15 mouse cellular contexts compared by ENCODE assay signal in the genomic region with DNA sequence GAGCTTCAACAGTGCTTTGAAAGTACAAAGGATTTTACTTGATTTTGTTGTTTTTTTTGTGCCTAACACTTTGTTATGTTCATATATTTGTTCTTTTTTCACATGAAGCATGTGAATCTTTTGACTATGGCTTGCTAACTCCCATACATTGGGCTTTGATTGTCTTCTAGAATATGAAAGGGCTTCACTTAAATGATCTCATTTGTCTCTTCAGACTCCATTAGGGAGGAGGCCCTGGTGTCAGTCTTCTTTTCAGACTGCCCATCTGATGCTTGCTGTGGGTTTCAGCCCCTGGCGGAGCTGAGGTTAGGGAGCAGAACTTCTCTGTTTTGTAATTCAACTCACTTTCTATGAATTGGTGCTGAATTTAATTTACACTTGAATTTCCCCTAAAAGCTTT. TPM values are rescaled to one million over a fixed set of nuclear protein-coding genes. Genes with fewer than 3 reads are reported as not detected.
DNase-seq lines count a peak whose midpoint lies in the region; ATAC-seq and TF ChIP-seq lines count a peak whose summit lies in the region.
"Had no signal": no experiment of that assay in that cellular context is flagged by ENCODE, and none has a peak within 500 bp of the region (broad histone marks: within the 10 kb centered on the region; RNA-seq: fewer than 3 reads in every experiment).

No protein-coding gene starts in this region.

- WGBS in heart, postnatal 0 days, result 59% methylated on average over 1 of the region's 1 CpGs
- 51% methylated on average over 1 of the region's 1 CpGs for WGBS in heart, embryonic 11.5 days (ENCODE audit: insufficient replicate concordance)
- 35% methylated on average over 1 of the region's 1 CpGs for WGBS in forebrain, embryonic 10.5 days
- 10% methylated on average over 1 of the region's 1 CpGs for WGBS in hindbrain, embryonic 11.5 days
- WGBS in midbrain, postnatal 0 days, result 29% methylated on average over 1 of the region's 1 CpGs

- no peak for ATAC-seq in heart, postnatal 0 days (ENCODE audit: insufficient read depth, low read depth)
- no peak for ATAC-seq in heart, embryonic 11.5 days (replicated peaks; ENCODE audit: insufficient number of reproducible peaks, low FRiP score, low TSS enrichment)
- no peak for ATAC-seq in hindbrain, embryonic 11.5 days (ENCODE audit: low FRiP score)
- ATAC-seq in midbrain, postnatal 0 days (ENCODE audit: low FRiP score), result no peak
- ATAC-seq: CD4-positive, CD25-positive, alpha-beta regulatory T cell, adult 4 months; Patski had no signal

- H3K4me1 ChIP-seq in heart, postnatal 0 days (ENCODE audit: control insufficient read depth, insufficient read depth), result peaks cover 43% of the 10 kb centered on the region
- peaks cover 17% of the 10 kb centered on the region for H3K4me1 ChIP-seq in heart, embryonic 11.5 days (ENCODE audit: control insufficient read depth, insufficient read depth, low read length)
- H3K4me1 ChIP-seq in forebrain, embryonic 10.5 days, result peaks cover 73% of the 10 kb centered on the region
- H3K4me1 ChIP-seq in hindbrain, embryonic 11.5 days (replicated peaks; ENCODE audit: control insufficient read depth, insufficient read depth, low read length), result peaks cover 2% of the 10 kb centered on the region; the same call in 1 of the 2 replicates
- peaks cover 3% of the 10 kb centered on the region; the same call in 1 of the 2 replicates for H3K4me1 ChIP-seq in midbrain, postnatal 0 days (ENCODE audit: insufficient read depth, low read length)

- no peaks in the 10 kb centered on the region for H3K36me3 ChIP-seq in heart, postnatal 0 days (replicated peaks; ENCODE audit: control insufficient read depth, insufficient read depth, low read length)
- no peaks in the 10 kb centered on the region for H3K36me3 ChIP-seq in heart, embryonic 11.5 days (ENCODE audit: control insufficient read depth, insufficient read depth, low read length)
- no peaks in the 10 kb centered on the region for H3K36me3 ChIP-seq in forebrain, embryonic 10.5 days (replicated peaks)
- no peaks in the 10 kb centered on the region for H3K36me3 ChIP-seq in hindbrain, embryonic 11.5 days (ENCODE audit: control insufficient read depth, insufficient read depth, low read length)
- H3K36me3 ChIP-seq in midbrain, postnatal 0 days (ENCODE audit: insufficient read depth, low read length), result no peaks in the 10 kb centered on the region
- H3K36me3 ChIP-seq: limb, embryonic 12.5 days had no signal

- H3K4me2 ChIP-seq in heart, postnatal 0 days (ENCODE audit: low read depth, low read length), result peak overlapping the region; percentile 41; the same call in 1 of the 2 replicates
- no peak overlapping the region for H3K4me2 ChIP-seq in heart, embryonic 11.5 days
- H3K4me2 ChIP-seq in hindbrain, embryonic 11.5 days (replicated peaks; ENCODE audit: low read depth, low read length), result no peak overlapping the region; the same call in 1 of the 2 replicates
- peak overlapping the region; percentile 45 for H3K4me2 ChIP-seq in midbrain, postnatal 0 days (ENCODE audit: low read depth, low read length, poor library complexity, severe bottlenecking)
- H3K4me2 ChIP-seq: limb, embryonic 12.5 days had no signal

- H3K27me3 ChIP-seq in heart, postnatal 0 days (ENCODE audit: control insufficient read depth, insufficient read depth, low read length), result no peaks in the 10 kb centered on the region
- H3K27me3 ChIP-seq in heart, embryonic 11.5 days (ENCODE audit: control insufficient read depth, insufficient read depth, low read length), result no peaks in the 10 kb centered on the region
- no peaks in the 10 kb centered on the region for H3K27me3 ChIP-seq in forebrain, embryonic 10.5 days (ENCODE audit: poor library complexity, severe bottlenecking)
- H3K27me3 ChIP-seq in hindbrain, embryonic 11.5 days (ENCODE audit: control insufficient read depth, insufficient read depth, low read length), result no peaks in the 10 kb centered on the region
- no peaks in the 10 kb centered on the region for H3K27me3 ChIP-seq in midbrain, postnatal 0 days (ENCODE audit: insufficient read depth, low read length)
- H3K27me3 ChIP-seq: limb, embryonic 12.5 days; Patski had no signal

- no peaks in the 10 kb centered on the region for H3K9me3 ChIP-seq in heart, postnatal 0 days (replicated peaks; ENCODE audit: control insufficient read depth, low read length)
- H3K9me3 ChIP-seq in heart, embryonic 11.5 days (replicated peaks; ENCODE audit: control insufficient read depth, low read length), result no peaks in the 10 kb centered on the region
- no peaks in the 10 kb centered on the region for H3K9me3 ChIP-seq in forebrain, embryonic 10.5 days
- H3K9me3 ChIP-seq in hindbrain, embryonic 11.5 days (ENCODE audit: control insufficient read depth, low read length), result no peaks in the 10 kb centered on the region
- no peaks in the 10 kb centered on the region for H3K9me3 ChIP-seq in midbrain, postnatal 0 days (ENCODE audit: low read length)
- H3K9me3 ChIP-seq: limb, embryonic 12.5 days had no signal

- DNase-seq in heart, postnatal 0 days (ENCODE audit: low spot score), result no peak
- DNase-seq in forebrain, embryonic 10.5 days (ENCODE audit: extremely low spot score, low spot score), result no peak
- peak; percentile 38 for DNase-seq in hindbrain, embryonic 11.5 days (ENCODE audit: low spot score)
- no peak for DNase-seq in midbrain, postnatal 0 days (ENCODE audit: low spot score)
- no peak for DNase-seq in ovary, postnatal 10 days (ENCODE audit: low spot score)
- no peak for DNase-seq in adrenal gland, adult 2 months
- no peak for DNase-seq in cerebellum, postnatal 25 days
- DNase-seq: cerebellum, adult 11 months; heart, adult 11 months; kidney, adult 2 months; lung, adult 2 months had no signal

- no peak for TF ChIP-seq CTCF in heart, postnatal 0 days (IDR thresholded peaks at IDR 0.05; ENCODE audit: low read depth)
- no peak for TF ChIP-seq CTCF in midbrain, postnatal 0 days (IDR thresholded peaks at IDR 0.05)

- no peak for TF ChIP-seq EP300 in heart, postnatal 0 days (IDR thresholded peaks at IDR 0.05; ENCODE audit: low read depth)

- no peak overlapping the region for H3K9ac ChIP-seq in heart, postnatal 0 days (replicated peaks; ENCODE audit: low read depth, low read length)
- H3K9ac ChIP-seq in heart, embryonic 11.5 days (ENCODE audit: low read depth, low read length), result no peak overlapping the region
- H3K9ac ChIP-seq in hindbrain, embryonic 11.5 days (ENCODE audit: low read depth, low read length), result no peak overlapping the region
- H3K9ac ChIP-seq in midbrain, postnatal 0 days (replicated peaks; ENCODE audit: low read length, poor library complexity, severe bottlenecking), result no peak overlapping the region
- H3K9ac ChIP-seq: limb, embryonic 12.5 days had no signal

- H3K27ac ChIP-seq in heart, postnatal 0 days (ENCODE audit: low read depth), result no peak overlapping the region
- H3K27ac ChIP-seq in heart, embryonic 11.5 days (ENCODE audit: low read depth, low read length), result no peak overlapping the region
- no peak overlapping the region for H3K27ac ChIP-seq in forebrain, embryonic 10.5 days
- H3K27ac ChIP-seq in hindbrain, embryonic 11.5 days (ENCODE audit: low read depth, low read length), result no peak overlapping the region
- no peak overlapping the region for H3K27ac ChIP-seq in midbrain, postnatal 0 days (ENCODE audit: low read depth, low read length)
- H3K27ac ChIP-seq: limb, embryonic 12.5 days had no signal

- H3K4me3 ChIP-seq in heart, postnatal 0 days (ENCODE audit: low read depth, low read length), result no peak overlapping the region
- no peak overlapping the region for H3K4me3 ChIP-seq in heart, embryonic 11.5 days (ENCODE audit: low read depth, low read length)
- H3K4me3 ChIP-seq in forebrain, embryonic 10.5 days, result peak overlapping the region; percentile 23; the same call in 1 of the 2 replicates
- H3K4me3 ChIP-seq in hindbrain, embryonic 11.5 days (ENCODE audit: low read depth, low read length), result no peak overlapping the region
- H3K4me3 ChIP-seq in midbrain, postnatal 0 days (ENCODE audit: low read depth, low read length), result peak overlapping the region; percentile 9; the same call in 1 of the 2 replicates
- H3K4me3 ChIP-seq: limb, embryonic 12.5 days had no signal

RNA-seq across cellular contexts. Expression of a gene that starts 5.2 kb away (rescaled TPM):
- 15.2 and 17.8 TPM in 2 replicates for total RNA-seq in heart, postnatal 0 days (2014; rRNA removed; ENCODE audit: low replicate concordance)
- polyA plus RNA-seq in heart, postnatal 0 days (2015; fragmentation: Nextera tagmentation; extraction: Ambion mirVana), result 3.5 and 3.9 TPM in 2 replicates
- 4.0 and 4.5 TPM in 2 replicates for polyA plus RNA-seq in heart, embryonic 11.5 days (2014; fragmentation: Nextera tagmentation; extraction: Ambion mirVana)
- polyA plus RNA-seq in forebrain, embryonic 10.5 days (2016; fragmentation: Nextera tagmentation; extraction: Ambion mirVana), result 5.1 and 5.5 TPM in 2 replicates
- polyA plus RNA-seq in hindbrain, embryonic 11.5 days (2014; fragmentation: Nextera tagmentation; extraction: Ambion mirVana), result 7.6 and 9.8 TPM in 2 replicates
- 34.0 and 39.6 TPM in 2 replicates for total RNA-seq in midbrain, postnatal 0 days (2014; rRNA removed)
- polyA plus RNA-seq in midbrain, postnatal 0 days (2015; fragmentation: Nextera tagmentation; extraction: Ambion mirVana), result 5.2 and 5.3 TPM in 2 replicates
- total RNA-seq in adrenal gland, adult 2 months (2021), result 10 to 100 TPM; 14.1 to 18.0 TPM
- polyA plus RNA-seq in adrenal gland, adult 2 months (2012; rRNA removed), result 12.8 and 13.3 TPM in 2 replicates

Comparison
In these comparisons a context has a peak if more than half of its experiments do, and no peak if none do; other contexts are left out.
1. H3K4me2 ChIP-seq: peak in heart, postnatal 0 days (single experiment) and midbrain, postnatal 0 days (single experiment); none in heart, embryonic 11.5 days (single experiment) and hindbrain, embryonic 11.5 days (single experiment).
2. H3K4me3 ChIP-seq: peak in forebrain, embryonic 10.5 days (single experiment) and midbrain, postnatal 0 days (single experiment); none in heart, postnatal 0 days (single experiment), heart, embryonic 11.5 days (single experiment) and hindbrain, embryonic 11.5 days (single experiment).